Mouse (Mus musculus) spleen, postnatal 4 days (tissue): ENCODE results near the gene Retn.

ENCODE experiments used
- DNase-seq, 2 experiments: peaks; one replicate each; pipeline ENCODE4 v3.0.0; 2022; ENCODE audit warnings: low spot score in 2 of 2

The Retn gene

DNA sequence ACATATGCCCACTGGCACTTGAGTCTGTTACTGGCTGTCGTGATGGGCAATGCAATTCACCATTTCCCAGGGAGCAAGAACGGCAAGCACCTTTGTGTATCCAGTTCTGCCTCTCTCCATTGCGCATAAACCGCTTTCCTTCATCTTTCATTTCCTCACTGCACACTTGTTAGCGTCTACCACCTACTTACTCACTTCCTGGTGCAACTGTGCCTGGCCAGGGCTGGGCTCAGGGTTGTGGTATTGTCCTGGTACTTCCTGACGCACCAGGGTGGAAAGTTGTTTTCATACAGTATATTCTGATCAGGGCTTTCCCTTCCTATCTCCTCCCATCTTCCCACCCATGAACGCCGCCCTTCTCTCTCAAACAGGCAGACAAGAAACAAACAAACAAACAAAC, 5.3 kb downstream of the Retn start:
- DNase-seq, result no peak

DNA sequence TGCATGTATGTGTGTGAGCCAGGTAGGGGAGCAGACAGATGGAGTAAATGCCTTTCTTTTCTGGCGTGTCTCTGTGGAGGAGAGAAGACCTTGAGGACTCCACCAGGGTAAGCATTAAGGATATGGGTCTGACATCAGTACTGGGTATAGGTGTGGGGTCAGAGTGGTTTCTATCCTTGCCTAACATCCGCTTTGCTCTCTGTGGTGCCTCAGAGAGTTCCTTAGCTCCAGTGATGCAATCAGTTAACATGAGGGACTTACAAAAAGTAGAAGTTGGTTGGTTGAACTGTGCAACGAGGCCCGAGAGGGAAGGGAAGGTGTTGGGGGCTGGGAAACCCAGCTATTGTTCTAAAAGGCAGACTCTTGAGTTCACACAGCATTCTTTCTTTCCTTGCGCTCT, 8.8 kb downstream of the Retn start:
- DNase-seq, result peak in 1 of 2 experiments; percentile 33

DNA sequence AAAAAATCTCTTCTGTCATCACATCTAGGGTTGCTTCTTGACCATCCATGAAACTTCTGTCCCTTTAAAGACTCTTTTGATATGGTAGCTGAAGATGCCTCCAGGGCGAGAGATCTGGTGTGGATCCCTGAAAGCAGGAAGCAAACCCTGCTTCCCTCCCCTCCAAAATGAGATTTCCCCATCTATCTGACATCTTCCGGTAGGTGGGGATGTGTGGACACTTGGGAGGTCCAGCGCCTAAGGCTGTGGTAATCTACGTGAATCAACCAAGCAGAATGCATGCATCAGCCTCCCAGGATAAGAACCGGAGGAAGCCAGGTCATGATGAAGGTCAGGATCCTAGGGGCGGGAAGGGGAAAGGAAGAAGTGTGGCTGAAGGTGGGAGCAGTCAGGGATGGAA, 9.9 kb downstream of the Retn start, which contains the start of gene Mcemp1:
Mcemp1 (plus strand) TSS at position 248 of the 400 bp plus-strand sequence.
- no peak for DNase-seq

DNA sequence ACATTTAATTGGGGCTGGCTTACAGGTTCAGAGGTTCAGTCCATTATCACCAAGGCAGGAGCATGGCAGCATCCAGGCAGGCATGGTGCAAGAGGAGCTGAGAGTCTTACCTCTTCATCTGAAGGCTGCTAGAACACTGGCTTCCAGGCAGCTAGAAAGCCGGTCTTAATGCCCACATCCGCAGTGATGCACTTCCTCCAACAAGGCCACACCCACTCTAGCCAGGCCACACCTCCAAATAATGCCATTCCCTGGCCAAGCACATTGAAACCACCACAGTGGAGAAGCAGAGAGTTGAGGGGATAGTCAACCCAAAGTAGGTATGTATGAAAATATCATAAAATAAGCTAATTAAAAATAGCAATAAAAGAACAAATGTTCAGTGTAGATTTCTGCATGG, 14.8 kb downstream of the Retn start:
- peak in 1 of 2 experiments; percentile 53 for DNase-seq

DNA sequence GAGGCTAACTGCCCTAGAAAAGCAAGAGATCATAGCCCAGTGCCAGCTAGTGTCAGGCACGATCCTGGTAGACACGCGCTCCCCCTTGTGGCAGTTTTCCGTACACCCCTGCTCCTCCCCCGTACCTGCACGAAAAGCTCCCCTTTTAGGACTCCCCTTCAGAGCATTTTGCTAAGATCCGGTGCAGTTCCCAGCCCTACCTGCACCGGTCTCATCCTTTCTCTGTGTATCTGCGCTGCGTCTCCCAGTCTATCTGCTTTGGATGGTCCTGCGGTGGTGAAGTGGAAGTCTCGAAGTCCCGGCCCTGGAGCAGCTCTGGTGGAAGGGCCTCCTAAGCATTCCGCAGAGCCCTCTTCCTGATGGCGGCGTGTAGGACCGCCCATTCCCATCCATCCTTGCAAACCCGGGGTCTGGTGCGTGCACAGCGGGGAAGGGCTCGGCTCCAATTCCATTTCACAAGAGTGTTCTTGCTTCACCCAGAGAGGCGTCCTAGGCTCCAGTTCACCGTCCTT, 16.5 kb downstream of the Retn start, which contains the start of gene Fcor:
Fcor (minus strand) TSS at position 383 of the 512 bp plus-strand sequence.
- peak; percentile 82 to 93 for DNase-seq

DNA sequence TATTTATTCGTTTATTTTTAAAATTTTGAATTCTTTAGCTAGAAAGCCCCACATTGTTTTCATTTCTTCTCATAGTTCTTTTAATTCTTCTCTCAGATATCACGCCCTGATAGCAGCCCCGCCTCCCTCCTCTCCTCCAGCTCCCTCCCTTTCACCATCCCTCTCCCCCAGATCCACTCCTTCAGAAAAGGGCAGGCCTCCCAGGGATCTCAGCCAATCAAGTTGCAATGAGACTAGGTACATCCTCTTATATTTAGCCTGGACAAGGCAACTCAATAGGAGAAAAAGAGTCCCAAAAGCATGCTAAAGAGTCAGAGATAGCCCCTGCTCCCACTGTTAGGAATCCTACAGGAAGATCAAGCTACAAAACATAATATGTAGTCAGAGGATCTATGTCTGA, 19.1 kb downstream of the Retn start:
- DNase-seq, result no peak

DNA sequence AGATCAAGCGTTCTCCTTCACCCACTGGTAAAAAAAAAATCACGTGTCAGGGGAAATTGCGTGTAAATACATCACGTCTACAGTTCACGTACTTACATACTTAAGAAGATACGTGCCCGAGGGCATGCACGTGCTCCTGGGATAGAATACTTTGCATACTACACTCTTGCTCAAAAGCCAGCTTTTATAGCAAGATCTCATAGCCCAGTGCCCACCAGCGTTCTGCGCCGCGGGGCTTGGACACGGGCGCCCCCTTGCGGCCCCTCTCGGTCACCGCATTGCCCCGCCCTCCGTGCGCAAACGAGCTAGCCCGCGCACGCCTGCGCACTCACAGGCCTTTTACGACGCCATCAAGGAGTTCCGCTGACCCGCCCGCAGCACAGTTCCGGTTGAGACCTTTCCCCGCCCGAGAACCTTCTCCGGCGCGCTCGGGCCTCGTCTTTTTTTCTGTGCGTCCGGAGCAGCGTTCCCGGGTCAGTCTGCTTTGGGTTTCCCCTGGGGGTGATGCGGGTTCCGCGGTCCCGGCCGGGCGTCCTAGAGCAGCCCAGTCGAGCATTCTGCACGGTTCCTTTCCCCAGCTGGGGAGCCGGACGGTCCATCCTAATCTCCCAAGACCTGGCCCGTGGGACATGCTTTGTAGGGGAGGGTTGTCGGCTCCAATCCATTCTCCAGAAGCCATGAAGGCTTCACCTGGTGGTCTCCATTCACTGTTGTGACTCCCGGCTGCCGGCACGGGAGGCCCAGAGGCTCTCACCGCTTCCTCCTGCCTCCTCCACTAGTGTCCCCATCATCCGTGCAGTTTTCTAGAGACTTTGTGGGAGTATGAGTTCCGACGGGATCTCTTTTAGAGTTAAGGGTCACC, 20.8 kb downstream of the Retn start, which contains the start of gene Trappc5:
Trappc5 (plus strand) TSS at position 169 of the 862 bp plus-strand sequence.
- DNase-seq, result peak; percentile 91 to 97

DNA sequence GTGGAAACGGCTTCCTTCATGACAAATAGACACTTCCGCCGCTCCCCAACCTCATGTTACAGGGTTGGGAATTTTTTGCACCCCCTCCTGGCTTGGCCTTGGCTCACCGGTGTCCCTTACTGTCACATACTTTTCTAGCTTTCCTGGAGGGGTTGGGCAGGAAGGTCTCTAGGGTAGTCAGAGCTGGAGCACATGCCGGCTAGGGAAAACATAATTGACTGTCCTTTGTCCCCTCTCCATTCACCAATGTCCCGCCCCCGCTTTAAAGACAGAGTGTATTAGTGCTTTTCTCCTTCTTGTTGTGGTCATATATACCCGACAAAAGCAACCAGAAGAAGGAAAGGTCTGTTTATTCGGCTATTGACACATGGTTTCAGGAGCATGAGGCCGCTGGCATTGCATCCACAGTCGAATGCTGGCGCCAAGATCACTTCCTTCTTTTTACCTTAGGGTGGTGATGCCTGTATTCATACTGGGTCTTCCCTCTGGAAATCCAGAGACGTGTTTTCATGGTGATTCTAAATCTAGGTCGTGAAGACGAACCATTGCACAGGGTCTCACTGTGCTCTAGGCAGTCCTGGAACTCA, 21.5 kb downstream of the Retn start:
- DNase-seq, result no peak

DNA sequence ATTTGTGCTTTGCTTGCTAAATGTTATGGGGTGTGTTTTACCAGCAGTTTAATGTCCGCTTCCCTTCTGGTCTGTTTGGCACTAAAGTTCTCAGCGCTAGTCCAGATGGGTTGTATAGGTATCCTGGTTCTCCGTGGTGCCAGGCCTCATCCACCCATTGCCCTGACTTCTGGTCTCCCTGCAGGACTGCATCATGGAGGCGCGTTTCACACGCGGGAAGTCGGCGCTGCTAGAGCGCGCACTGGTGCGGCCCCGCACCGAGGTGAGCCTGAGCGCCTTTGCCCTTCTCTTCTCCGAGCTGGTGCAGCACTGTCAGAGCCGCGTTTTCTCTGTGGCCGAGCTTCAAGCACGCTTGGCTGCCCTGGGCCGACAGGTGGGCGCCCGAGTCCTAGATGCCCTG, 23.3 kb downstream of the Retn start:
- no peak for DNase-seq

DNA sequence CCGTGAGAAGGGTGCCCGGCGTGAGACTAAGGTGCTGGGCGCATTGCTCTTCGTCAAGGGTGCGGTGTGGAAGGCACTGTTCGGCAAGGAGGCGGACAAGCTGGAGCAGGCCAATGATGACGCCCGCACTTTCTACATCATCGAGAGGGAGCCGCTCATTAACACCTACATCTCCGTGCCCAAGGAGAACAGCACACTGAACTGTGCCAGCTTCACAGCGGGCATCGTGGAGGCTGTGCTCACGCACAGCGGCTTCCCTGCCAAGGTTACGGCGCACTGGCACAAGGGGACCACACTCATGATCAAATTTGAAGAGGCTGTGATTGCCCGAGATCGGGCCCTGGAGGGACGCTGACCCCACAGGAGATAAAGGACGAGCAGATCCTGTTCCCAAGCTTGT, 23.7 kb downstream of the Retn start:
- no peak for DNase-seq

DNA sequence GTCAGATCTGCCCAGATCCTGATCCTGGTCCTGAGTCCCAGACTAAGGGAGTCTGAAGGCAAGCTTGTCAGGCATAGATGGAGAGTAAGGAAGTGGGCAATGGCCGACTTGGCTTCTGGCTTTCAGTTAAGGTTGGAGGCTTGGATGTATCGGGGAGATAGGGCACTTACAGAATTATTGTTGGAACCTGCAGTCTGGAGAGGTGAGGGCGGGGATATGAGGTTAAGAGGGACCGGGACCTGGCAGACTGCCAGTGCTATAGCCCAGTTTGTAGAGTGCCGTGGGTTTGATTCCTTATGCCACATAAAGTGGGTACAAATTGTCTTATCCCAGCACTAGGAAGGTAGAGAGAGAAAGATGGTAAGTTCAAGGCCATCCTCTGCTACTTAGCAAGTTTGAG, 24.1 kb downstream of the Retn start:
- DNase-seq, result no peak

DNA sequence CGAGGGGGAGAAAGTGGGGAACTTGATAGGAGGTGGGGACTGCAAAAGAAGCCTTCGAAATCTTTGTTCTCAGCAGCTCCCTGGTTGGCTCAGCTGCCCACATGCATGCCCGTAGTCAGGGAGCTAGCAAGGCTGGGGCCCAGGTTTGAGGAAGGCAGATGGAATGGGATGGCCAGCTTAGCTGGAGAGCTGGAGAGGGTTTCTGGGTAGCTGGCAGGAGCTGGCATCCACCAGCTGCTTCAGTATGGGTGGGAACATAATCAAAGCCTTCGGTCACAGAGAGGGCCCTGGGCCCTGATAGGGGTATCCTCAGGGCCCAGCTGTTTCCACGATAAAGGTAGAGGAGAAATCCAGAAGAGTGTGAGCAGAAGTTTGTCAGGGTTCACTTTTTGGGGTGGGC, 26.9 kb downstream of the Retn start:
- no peak for DNase-seq

DNA sequence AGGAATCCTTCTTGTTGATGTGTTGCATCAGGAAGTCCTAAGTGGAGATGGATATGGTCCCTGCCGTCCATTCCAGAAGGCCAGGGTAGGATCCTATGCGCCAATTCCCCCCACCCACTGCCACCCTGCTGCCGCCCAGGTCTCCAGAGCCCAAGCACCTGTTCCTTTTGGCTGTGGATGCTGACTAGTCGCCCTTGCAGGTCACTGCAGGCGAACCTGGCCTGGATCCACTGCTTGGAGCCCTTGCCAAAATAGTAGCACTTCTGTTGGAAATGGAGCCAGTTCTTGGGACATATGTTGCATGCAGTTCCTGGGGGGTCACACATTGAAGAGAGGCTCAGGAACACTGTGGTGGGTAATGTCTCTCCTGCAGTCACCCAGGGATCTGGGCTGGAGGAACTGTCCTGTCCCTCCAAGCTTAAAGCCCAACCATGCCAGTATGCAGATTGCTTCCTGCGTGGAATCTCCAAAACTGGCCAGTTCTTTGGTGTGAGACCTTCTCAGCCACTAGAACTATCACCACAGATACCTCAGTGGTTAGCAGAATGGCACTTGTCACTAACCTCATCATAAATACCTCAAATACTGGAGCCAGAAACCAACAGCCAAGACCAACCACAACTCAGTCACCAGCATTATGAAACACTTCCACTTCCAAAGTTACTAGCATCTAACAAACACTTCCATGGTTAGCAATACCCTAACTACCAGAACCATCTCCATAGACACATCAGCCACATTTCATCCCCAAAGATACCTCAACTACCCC, 28.0 kb downstream of the Retn start:
- DNase-seq, result no peak

DNA sequence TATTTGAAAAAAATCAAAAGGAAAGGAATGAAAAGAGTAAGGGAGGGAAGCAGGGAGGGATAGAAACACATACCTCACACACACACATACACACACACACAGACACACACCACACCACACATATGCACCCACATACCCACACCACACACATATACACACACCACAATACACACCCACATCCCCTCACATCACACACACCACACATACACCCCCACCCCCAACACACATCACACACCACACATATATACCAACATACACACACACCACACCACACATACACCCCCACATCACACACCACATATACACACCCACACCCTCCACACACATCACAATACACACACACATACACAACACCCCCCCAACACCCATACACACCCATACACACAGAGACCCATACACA, 29.0 kb downstream of the Retn start:
- no peak for DNase-seq

DNA sequence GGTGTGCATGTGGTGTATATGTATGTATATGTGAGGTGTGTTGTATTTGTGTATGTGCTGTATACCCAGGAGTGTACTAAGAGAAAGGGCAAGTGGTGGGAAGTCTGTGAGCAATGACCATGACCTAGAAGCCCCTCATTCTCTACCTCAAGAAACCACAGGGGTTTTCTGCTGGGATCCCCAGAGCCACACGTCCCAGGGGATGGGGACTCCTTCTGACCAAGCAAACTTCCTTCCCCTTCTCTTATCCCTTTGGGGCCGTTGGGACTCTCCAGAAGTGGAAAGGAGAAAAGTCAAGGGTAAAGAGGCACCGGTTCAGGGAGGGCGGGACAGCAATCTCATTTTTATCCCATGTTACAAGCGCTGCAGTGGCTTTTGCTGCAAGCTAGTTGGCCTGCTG, 29.9 kb downstream of the Retn start:
- DNase-seq, result no peak

DNA sequence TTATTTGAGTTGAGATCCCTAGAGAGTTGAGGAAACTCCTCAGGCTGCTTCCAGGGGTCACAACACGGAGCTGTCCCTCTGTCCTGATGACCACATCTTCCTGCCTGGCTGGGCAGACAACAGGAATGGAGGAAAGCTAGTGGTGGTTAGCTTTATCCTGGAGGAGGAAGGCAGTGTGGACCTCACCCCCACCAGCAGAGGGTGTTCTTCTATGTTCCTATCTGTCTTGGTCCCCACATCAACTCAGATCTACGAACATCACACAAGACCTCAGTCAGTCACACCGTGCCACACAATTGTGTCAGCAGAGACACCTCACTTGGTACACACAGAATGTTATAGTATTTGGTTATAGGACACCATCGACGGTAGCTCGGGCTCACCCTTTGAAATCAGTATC, 32.0 kb downstream of the Retn start:
- no peak for DNase-seq

DNA sequence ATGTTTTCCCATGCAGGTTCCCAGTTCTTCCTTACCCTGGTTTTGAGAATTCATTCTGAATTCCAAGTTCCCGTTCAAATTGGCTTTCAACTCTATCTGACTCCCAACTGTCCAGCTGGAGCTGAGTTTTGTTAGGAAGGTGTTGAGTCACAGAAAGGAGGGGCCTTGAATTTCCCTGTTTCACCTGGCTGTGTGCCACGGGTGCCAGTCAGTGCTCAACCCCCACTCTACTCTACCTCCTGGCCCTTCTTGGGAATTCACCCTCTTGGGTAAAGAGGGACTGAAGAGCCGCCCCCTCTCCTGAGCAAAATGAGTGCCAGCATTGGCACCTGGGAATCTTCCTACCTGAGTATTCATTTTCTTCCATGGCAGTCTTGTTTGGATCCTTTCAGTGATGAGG, 35.2 kb downstream of the Retn start:
- no peak for DNase-seq

DNA sequence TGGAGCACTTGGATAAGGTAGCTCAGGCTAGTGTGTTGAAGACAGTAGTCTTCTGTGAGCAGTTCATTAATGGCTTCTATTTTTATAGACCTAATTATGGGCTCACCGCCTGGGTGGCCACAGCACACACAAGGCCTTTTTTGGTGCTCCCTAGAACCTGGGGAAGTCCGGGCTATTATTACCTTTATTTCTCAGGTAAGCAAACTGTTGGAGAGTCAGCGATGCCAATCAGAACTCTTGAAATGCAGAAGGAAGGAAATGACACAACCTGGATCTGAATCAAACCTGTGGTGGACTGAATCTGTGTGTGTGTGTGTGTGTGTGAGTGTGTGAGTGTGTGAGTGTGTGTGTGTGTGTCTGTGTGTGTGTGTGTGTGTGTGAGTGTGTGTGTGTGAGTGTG, 38.6 kb downstream of the Retn start, which contains the start of gene Fcer2a:
Fcer2a (minus strand) TSS at position 55 of the 400 bp plus-strand sequence.
- DNase-seq, result no peak

DNA sequence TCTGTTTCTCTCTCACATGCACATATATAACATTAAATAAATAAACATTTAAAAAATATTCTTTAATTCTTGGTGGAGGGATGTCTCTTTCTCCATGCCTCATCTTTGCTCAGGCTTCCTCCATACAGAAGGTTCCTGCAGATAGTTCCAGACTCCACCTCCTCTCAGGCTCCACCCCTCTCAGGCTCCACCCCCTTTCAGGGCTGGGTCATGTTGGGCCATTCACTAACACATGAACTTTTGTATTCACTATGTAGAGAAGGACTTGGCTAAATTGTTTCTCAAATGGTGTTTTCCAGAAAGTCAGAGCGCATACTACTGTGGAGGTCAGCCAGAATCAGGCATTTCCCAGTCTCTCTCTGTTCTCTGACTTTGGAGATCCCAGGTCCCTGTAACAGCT, 45.9 kb downstream of the Retn start:
- no peak for DNase-seq

DNA sequence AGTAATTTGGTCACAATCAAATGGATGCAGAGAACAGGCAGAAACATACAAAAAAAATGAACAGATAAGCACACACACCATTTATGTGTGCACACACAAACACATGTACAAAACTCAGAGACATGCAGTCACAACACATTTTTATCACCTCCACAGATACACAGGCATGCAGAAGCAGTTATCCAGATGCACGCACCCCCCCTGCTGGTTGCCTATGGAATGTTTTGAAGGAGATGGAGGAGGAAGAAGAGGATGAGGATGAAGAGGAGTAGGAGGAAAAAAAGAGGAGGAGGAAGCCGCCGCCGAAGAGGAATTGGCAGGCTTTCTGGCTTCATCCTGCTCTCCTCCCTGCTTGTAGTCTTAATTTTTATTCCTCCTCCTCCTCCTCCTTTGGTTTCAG, 50.1 kb downstream of the Retn start:
- no peak for DNase-seq

DNA sequence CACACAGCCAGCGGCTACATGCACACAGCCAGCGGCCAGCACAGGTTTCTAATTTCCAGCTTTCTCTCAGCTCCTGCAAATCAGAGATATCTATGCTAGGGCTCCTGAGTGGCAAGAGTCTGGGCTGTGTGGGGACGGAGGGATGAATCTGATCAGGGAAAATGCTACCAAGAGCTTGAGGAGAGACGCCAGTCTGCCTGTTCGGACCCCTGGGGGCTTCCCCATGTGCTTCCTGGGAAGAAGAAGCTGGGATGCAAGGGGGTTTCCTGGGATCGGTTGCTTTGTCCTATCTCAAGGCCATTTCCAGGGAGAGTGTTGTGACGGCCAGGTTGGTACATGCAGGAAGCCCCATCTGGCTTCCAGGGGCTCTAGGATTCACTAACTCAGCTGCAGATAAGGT, 52.0 kb downstream of the Retn start:
- peak in 1 of 2 experiments; percentile 57 for DNase-seq
